Mouse (Mus musculus) midbrain, embryonic 16.5 days (tissue): ENCODE measurements at regions not wholly inside any gene's neighbourhood (a gene's known extent, or its start where the extent isn't known, plus 50 kb on each side); places are given as distances from the start of the nearest gene placed in this dataset.

Experiments used
- ATAC-seq: fragments of 200-750 bp; cut with Nextera tagmentation; 2 replicates; pipeline ENCODE4 v1.8.0; 2017; ENCODE audit warnings: moderate TSS enrichment
- H3K27ac ChIP-seq: fragments of 300-500 bp; sonication (generic); 2 replicates; pipeline ENCODE4 v1.5.1; 2014; ENCODE audit warnings: mild to moderate bottlenecking, low read length, mixed read lengths
- H3K27me3 ChIP-seq: fragments of 300-500 bp; sonication (generic); 2 replicates; pipeline ENCODE4 v1.6.1; 2014; ENCODE audit warnings: low read depth, low read length, mixed read lengths; ENCODE audit not compliant: control insufficient read depth, insufficient read depth
- H3K36me3 ChIP-seq: fragments of 300-500 bp; sonication (generic); 2 replicates; pipeline ENCODE4 v1.6.1; 2014; ENCODE audit warnings: mild to moderate bottlenecking, low read length, moderate library complexity, mixed read lengths; ENCODE audit not compliant: control insufficient read depth, insufficient read depth
- H3K4me1 ChIP-seq: fragments of 300-500 bp; sonication (generic); 2 replicates; pipeline ENCODE4 v1.6.1; 2014; ENCODE audit warnings: mild to moderate bottlenecking, low read length, mixed read lengths; ENCODE audit not compliant: control insufficient read depth, insufficient read depth
- H3K4me2 ChIP-seq: fragments of 300-500 bp; sonication (generic); 2 replicates; pipeline ENCODE4 v1.6.1; 2014; ENCODE audit warnings: mild to moderate bottlenecking, low read length, mixed read lengths
- H3K4me3 ChIP-seq: fragments of 300-500 bp; sonication (generic); 2 replicates; pipeline ENCODE4 v1.5.1; 2014; ENCODE audit warnings: low read depth, mild to moderate bottlenecking, low read length, moderate library complexity, mixed read lengths
- H3K9ac ChIP-seq: fragments of 300-500 bp; sonication (generic); 2 replicates; pipeline ENCODE4 v1.6.1; 2014; ENCODE audit warnings: low read depth, low read length, mixed read lengths
- H3K9me3 ChIP-seq: fragments of 300-500 bp; sonication (generic); replicated peaks from 2 replicates; pipeline ENCODE4 v1.6.1; 2014; ENCODE audit warnings: mild to moderate bottlenecking, low read length, mixed read lengths; ENCODE audit not compliant: control insufficient read depth, poor library complexity, severe bottlenecking
- WGBS: fragments of 180-500 bp; shearing (Covaris S2); extraction: QIAGEN DNeasy Blood & Tissue Kit; methylation state at CpG from one replicate; pipeline ENCODE4 v1.1.7; 2014; 5-methylcytosine and 5-hydroxymethylcytosine counted together

DNA sequence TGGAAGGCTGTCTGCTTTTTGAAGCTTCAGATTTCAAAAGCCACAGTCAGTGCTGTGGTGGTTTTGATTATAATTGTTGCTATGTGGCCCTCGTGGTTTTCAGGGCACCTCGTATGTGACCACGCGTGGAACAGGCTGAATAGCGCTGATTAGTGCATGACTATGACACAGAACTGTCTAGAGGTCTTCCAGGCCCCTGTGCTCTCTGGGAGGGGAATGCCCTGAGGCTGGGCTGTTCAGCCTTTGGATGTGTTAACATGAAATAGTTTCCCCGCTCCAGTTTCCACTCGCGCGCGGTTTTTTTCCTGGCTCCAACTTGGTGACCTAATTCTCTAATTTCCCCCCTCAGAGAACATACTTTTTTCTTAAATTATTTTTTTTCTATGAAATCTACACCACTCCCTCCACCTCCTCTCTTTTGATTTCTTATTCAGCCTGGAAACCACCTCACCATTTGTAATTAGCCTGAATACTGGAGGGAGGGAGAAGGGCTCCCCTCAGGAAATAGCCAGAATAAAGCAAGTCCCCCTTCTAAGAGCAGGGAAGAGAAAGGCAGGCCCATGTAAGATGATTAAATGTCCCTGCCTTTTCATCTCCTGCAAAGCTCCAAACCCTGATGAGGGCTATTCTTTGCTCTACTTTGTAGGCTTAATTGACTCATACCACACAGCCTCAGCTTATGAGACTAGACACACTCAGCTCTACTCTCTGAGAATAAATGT lies 156.0 kb upstream of the Btg1 start:
- peaks cover 9% of the 10 kb centered on the region for H3K4me1 ChIP-seq
- no peaks in the 10 kb centered on the region for H3K36me3 ChIP-seq
- no peak overlapping the region for H3K4me3 ChIP-seq
- no peak overlapping the region for H3K9ac ChIP-seq
- no peaks in the 10 kb centered on the region for H3K27me3 ChIP-seq
- ATAC-seq: peak; percentile 92
- H3K4me2 ChIP-seq: peak overlapping the region; percentile 41
- WGBS: 24% methylated on average over 10 of the region's 10 CpGs
- peak overlapping the region; percentile 53 for H3K27ac ChIP-seq
- H3K9me3 ChIP-seq: no peaks in the 10 kb centered on the region

GRCm38 (mm10) chr10:96465967-96466366 lies 150.8 kb upstream of the Btg1 start:
- Histone ChIP-seq H3K27me3 (no peaks in the 10 kb centered on the region), H3K9ac (no peak overlapping the region), H3K27ac (no peak overlapping the region), H3K9me3 (no peaks in the 10 kb centered on the region), H3K4me3 (no peak overlapping the region), H3K4me1 (peaks cover 3% of the 10 kb centered on the region), H3K4me2 (no peak overlapping the region), H3K36me3 (no peaks in the 10 kb centered on the region)
- no peak for ATAC-seq
- 89% methylated on average over 6 of the region's 6 CpGs for WGBS

DNA sequence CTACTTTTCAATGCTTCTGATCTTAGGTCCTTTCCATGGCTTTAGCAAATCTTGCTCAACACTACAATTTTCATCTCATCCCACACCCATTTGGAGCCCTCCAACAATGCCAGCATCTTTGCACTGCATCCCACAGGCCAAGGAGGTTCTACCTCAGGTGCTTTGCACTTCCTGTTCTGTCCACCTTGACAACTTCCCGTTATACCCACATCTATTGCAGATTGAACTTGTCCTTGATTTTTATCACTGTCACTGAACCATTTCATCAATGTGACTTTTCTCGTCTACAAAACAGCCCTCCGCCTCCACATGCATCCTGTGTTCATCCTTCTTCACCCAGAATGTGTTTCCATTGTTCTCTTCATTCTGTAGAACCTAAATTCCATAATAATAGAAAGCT lies 150.0 kb upstream of the Btg1 start:
- Histone ChIP-seq H3K4me1 (no peaks in the 10 kb centered on the region; the same call in 1 of the 2 replicates), H3K27ac (no peak overlapping the region), H3K9ac (no peak overlapping the region), H3K9me3 (no peaks in the 10 kb centered on the region), H3K27me3 (no peaks in the 10 kb centered on the region), H3K4me2 (no peak overlapping the region), H3K36me3 (no peaks in the 10 kb centered on the region), H3K4me3 (no peak overlapping the region)
- WGBS: 94% methylated on average over 3 of the region's 3 CpGs
- ATAC-seq: no peak

- Histone ChIP-seq H3K9me3 (no peaks in the 10 kb centered on the region), H3K4me3 (no peak overlapping the region), H3K27ac (no peak overlapping the region), H3K4me2 (no peak overlapping the region), H3K27me3 (no peaks in the 10 kb centered on the region), H3K36me3 (no peaks in the 10 kb centered on the region), H3K9ac (no peak overlapping the region), H3K4me1 (no peaks in the 10 kb centered on the region)
- WGBS: 84% methylated on average over 4 of the region's 4 CpGs
- ATAC-seq: no peak
Observed at GRCm38 (mm10) chr10:96467661-96468060, 149.1 kb upstream of the Btg1 start.

GRCm38 (mm10) chr10:96471523-96471922 lies 145.3 kb upstream of the Btg1 start:
- no peaks in the 10 kb centered on the region for H3K27me3 ChIP-seq
- no peak for ATAC-seq
- H3K4me1 ChIP-seq: no peaks in the 10 kb centered on the region
- no peaks in the 10 kb centered on the region for H3K9me3 ChIP-seq
- H3K9ac ChIP-seq: no peak overlapping the region
- no peak overlapping the region for H3K4me3 ChIP-seq
- no peak overlapping the region for H3K27ac ChIP-seq
- no peaks in the 10 kb centered on the region for H3K36me3 ChIP-seq
- no peak overlapping the region for H3K4me2 ChIP-seq

DNA sequence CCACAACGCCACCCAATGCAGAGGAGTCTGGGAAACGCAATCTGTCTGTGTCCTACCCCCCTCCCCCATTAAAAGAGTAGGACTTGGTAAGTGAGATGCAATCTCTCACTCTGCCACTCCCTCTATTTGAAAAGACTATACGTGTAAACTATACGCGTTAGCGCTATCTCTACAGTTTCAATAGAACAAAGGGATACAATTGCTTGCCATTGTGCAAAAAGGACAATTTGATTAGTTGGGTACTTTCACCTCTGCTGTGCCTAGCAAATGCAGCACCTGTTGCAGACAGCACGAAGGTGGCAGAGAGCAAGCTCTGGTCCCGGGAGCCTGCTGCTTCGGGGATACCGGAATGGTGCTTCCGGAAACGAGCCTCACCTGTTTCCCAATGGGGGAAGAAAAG lies 137.5 kb upstream of the Btg1 start:
- Histone ChIP-seq H3K36me3 (no peaks in the 10 kb centered on the region), H3K4me3 (no peak overlapping the region), H3K27ac (0 out of 2 replicates have a peak overlapping the region, but pooled peaks have one; percentile 33), H3K4me1 (peaks cover 10% of the 10 kb centered on the region), H3K4me2 (0 out of 2 replicates have a peak overlapping the region, but pooled peaks have one; percentile 3), H3K27me3 (no peaks in the 10 kb centered on the region), H3K9me3 (no peaks in the 10 kb centered on the region), H3K9ac (no peak overlapping the region)
- 0 out of 2 replicates have a peak, but pooled peaks have one; percentile 13 for ATAC-seq
- WGBS: 63% methylated on average over 12 of the region's 12 CpGs

DNA sequence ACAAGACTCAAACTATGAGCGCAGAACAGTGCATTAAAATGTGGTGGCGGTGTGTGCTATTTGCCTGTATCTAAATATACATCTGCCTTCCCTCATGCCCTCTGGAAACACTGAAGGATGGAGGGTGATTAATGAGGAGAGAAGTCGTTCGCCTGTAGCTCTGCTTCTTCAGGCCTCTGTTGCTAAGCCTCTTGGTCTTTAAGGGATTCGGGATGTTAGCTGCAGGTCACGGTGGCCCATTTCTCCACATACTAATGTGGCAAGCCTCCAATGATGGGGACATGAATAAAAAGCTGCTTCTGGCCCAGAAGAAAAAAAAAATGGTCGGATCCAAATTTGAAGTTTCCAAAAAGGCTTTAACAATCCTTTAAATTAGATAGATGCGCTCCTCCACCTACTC lies 137.0 kb upstream of the Btg1 start:
- H3K4me3 ChIP-seq: no peak overlapping the region
- H3K9me3 ChIP-seq: no peaks in the 10 kb centered on the region
- no peak for ATAC-seq
- WGBS: 58% methylated on average over 8 of the region's 8 CpGs
- 0 out of 2 replicates have a peak overlapping the region, but pooled peaks have one; percentile 33 for H3K27ac ChIP-seq
- no peaks in the 10 kb centered on the region for H3K27me3 ChIP-seq
- no peaks in the 10 kb centered on the region for H3K36me3 ChIP-seq
- no peak overlapping the region for H3K9ac ChIP-seq
- peaks cover 10% of the 10 kb centered on the region for H3K4me1 ChIP-seq
- H3K4me2 ChIP-seq: no peak overlapping the region

DNA sequence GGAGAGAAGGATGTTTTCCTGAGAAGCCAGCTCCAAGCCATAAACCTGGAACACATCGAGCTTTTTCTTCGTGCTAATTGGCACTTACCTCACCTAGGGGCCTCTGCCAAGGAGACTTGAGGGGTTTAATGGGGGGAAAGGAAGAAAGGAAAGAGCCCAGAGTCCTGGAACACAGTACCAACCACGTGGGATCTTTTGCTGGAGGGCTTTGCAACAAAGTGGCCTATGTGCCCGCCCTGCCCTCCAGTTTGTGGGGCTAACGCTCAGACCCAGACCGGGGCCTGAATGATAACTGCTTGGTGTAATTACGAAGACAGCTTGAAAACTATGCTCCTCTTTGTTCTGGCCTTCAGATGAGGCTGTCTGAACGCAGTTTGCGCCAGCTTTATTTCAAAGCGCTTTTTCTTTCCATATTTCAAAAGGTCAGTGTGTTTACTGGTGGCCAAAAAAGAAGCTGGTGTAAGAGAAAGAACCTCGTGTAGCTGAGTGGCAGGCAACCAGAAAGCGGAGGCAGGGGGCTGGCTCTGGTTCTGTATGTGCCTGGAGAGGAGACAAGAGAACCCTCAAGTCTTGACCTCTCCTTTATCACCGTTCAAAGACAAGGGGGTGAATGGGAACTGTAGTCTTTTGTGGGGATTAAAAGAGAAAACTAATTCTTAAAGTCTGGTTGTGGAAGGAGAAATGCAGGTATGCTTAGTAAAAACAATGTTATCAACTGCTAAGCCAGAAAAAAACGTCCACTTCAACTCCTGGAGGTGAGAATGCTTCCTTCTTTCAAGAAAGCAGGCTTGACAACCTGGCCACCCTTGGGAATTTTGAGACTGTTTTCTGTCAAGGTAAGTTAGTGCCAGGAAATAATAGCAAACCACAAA lies 136.1 kb upstream of the Btg1 start:
- Histone ChIP-seq H3K9ac (no peak overlapping the region), H3K27ac (no peak overlapping the region), H3K4me2 (no peak overlapping the region; the same call in 1 of the 2 replicates), H3K9me3 (no peaks in the 10 kb centered on the region), H3K27me3 (no peaks in the 10 kb centered on the region), H3K4me3 (no peak overlapping the region), H3K36me3 (no peaks in the 10 kb centered on the region), H3K4me1 (peaks cover 10% of the 10 kb centered on the region)
- ATAC-seq: peak; percentile 94
- 28% methylated on average over 14 of the region's 14 CpGs for WGBS

DNA sequence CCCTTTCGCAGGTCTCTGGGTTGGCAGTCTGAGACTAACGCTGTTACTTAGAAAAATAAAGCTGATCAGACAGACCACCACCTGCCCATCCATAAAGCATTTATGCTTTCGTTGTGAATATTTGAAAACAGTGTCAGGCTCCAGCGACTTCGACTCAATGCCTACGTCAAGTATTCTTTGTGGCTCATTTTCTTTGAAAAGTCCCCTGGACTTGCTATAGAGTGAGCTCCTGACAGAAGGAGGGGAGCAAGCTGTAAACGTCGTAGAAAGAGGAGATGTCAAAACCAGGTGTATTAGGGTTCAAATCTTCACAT lies 135.5 kb upstream of the Btg1 start:
- Histone ChIP-seq H3K36me3 (no peaks in the 10 kb centered on the region), H3K9me3 (no peaks in the 10 kb centered on the region), H3K9ac (no peak overlapping the region), H3K4me2 (no peak overlapping the region), H3K4me3 (no peak overlapping the region), H3K27me3 (no peaks in the 10 kb centered on the region), H3K4me1 (peaks cover 10% of the 10 kb centered on the region), H3K27ac (no peak overlapping the region)
- ATAC-seq: no peak
- WGBS: 64% methylated on average over 8 of the region's 8 CpGs
